Mouse (Mus musculus): ENCODE data around the gene Bcl11b.

DNA sequence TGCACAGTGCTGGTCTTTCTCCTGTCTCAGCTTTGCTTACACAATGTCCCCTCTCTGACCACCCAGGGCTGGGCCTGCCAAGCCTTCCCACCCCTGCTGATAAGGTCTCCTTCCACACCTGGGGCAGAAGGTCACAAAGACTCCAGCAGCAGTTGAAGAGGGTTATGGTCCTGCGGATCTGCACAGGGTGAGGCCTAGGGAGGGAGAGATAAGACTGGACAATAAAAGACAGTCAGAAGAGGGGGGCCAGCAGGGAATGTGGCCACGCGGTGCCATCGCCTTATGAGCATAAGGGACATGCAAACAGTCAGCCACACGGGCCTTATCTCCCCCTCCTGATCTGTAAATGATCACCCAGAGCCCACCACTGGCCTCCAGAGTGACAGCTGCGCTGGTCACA, 34.0 kb upstream of the Bcl11b start:
- no peak for TF ChIP-seq POLR2A (IDR thresholded peaks at IDR 0.05; ENCODE audit: insufficient read length, low read depth)
- no peak for TF ChIP-seq POLR2AphosphoS2 (IDR thresholded peaks at IDR 0.05; ENCODE audit: insufficient read length, low read depth)
- no peak for TF ChIP-seq E2F4 (IDR thresholded peaks at IDR 0.05; ENCODE audit: insufficient read depth)
- TF ChIP-seq CEBPB (IDR thresholded peaks at IDR 0.05; ENCODE audit: insufficient read depth, poor library complexity, severe bottlenecking) = no peak
- TF ChIP-seq REST (IDR thresholded peaks at IDR 0.05; ENCODE audit: insufficient read depth, insufficient read length) = no peak
- no peak for TF ChIP-seq USF1 (IDR thresholded peaks at IDR 0.05; ENCODE audit: low read depth)
- TF ChIP-seq MAX (IDR thresholded peaks at IDR 0.05; ENCODE audit: low read depth) = no peak

All from myocyte (in vitro differentiated cells).